Mouse (Mus musculus) adrenal gland, adult 2 months (tissue): ENCODE data around the gene Rep15. TPM values are rescaled to one million over a fixed set of nuclear protein-coding genes. Genes with fewer than 3 reads are reported as not detected.

Source experiments
- DNase-seq: peaks from one replicate; pipeline ENCODE4 v3.0.0; 2021
- long read RNA-seq: library from polyadenylated mRNA; stranded (forward); transcript quantifications from one replicate; pipeline ENCODE4 v2.0.0, GENCODE M21; 2021
- polyA plus RNA-seq: library from polyadenylated mRNA; depleted of rRNA; stranded (reverse); fragments of >200 nt; gene quantifications from 2 replicates; pipeline ENCODE4 v1.2.3, GENCODE M21; 2012; rRNA removed
- total RNA-seq, 2 experiments: library from RNA; stranded (reverse); gene quantifications; 2 replicates each; pipeline ENCODE4 v1.2.3; 2021

The Rep15 gene
- 1 to 10 TPM in 1 of 2 experiments, under 1 TPM in 1; 0.72 to 1.3 TPM for total RNA-seq
- polyA plus RNA-seq: 0.08 and 0.15 TPM in 2 replicates
- long read RNA-seq: 0 reads

- no peak for DNase-seq
These were observed at the start of gene Rep15 for GRCm38 (mm10) chr6:147032303-147032925. Gene Rep15 (plus strand): TSS chr6:147032584.

GRCm38 (mm10) chr6:146984569-146984968, 47.8 kb upstream of the Rep15 start:
- no peak for DNase-seq

DNA sequence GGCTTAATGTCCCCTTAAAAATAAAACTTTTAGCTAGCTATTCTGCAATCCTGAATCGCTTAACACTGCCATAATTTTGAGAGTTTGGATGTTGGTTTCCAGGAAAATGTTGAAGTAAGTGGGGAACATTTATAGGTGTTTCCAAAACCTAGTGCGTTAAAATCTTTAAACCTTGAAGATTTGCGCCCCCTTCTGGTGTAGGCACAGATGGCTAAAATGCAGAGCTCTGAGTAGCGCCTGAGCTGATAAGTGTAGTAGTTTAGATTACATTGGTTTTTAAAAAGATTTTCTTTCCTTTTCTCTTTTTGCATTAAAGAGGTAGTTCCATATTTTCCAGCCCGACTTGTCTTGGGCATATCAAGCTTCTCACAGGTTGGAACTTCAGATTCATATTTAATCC, 38.1 kb upstream of the Rep15 start:
- peak; percentile 56 for DNase-seq

DNA sequence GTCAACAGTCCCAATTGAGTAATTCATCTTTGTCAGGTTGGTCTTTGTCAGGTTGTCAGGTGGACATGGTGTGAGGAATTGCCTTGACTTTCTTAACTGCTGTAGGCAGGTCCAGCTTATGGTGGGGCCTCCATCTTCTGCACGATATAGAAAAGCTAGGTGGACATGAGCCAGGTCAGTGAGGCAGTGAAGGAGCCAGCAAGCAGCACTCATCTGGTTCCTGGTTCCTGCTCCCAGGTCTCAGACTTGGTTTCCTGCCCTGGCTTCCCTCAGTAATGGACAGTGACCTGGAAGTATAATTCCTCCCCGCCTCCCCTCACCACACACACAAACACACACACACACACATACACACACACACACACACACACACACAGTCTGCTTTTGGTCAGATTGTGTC, 37.0 kb upstream of the Rep15 start:
- DNase-seq: no peak

DNA sequence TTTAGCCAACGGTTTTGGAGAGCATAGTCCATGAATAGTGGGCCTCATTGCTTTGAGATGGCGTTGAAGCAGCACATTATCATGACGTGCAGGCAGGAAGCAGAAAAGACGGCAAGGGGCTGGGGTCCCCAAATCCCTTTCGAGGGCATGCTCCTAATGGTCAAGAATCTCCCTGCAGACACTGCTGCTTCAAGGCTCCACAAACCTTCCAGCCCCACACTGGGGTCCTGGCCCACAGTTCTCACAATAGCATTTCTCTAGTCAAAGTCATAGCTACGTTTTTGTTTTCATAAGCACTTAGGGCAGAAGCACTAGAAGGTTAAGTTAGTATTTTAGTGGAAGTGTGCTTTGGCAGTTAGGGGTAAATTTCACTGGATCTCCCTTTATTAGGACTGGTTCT, 36.5 kb upstream of the Rep15 start:
- no peak for DNase-seq

DNA sequence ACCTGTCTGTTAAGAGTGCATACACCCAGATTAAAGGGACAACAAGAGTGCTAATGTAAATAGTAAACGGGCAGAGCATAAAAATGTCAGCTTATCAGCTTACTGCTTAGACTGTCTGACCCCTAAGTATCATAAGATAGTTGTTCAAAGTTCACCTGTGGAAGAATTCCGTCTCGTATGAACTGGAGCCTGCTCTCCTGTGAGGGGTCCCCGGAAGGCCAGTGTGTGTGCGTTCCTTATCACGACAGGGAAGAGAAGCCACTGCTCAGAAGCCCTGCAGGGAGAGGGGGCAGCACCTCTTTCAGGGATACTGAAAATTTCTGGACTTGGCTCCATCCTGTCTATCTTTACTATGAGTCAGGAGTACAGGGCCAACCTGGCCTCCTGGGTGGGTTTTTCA, 35.4 kb upstream of the Rep15 start:
- no peak for DNase-seq

DNA sequence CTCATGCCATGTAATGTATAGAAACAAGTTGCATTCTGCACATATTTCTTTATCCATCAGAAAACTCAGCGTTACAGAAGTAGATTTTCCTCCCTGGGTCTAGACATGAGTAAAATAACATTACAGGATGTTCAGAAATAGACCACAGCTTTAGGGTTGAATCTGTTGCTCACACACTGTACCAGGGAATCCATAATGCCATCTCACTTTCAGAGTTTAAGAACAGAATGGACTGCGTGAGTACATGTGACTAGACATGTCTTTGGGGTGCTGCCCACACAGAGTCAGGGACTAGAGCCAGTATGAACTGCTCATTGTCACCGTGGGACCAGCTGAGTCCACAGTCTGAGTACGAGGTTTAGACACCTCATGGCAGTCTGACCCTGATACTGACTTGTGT, 33.7 kb upstream of the Rep15 start:
- no peak for DNase-seq

DNA sequence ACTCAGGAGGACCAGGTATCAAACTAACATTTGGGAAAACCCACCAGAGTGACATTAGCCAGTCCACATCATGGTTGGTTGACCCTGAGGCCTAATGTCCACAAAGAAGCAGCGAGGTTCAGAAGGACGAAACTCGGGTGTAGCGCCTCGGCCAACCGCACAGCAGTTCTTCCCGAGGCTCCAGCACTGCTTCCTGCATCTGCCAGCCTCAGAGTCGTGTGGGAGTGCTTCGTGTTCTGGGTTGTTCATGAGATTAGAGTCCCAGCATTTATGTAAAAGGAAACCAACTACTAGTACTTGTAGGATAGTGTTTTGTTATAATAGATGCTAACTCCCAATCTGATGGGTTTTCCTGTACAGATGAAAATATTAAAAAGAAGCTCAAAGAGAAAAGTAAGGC, 33.1 kb upstream of the Rep15 start:
- no peak for DNase-seq

GRCm38 (mm10) chr6:146999755-147000154, 32.6 kb upstream of the Rep15 start:
- no peak for DNase-seq

- DNase-seq: peak; percentile 21
These were observed 24.2 kb upstream of the Rep15 start for GRCm38 (mm10) chr6:147008148-147008547.

DNA sequence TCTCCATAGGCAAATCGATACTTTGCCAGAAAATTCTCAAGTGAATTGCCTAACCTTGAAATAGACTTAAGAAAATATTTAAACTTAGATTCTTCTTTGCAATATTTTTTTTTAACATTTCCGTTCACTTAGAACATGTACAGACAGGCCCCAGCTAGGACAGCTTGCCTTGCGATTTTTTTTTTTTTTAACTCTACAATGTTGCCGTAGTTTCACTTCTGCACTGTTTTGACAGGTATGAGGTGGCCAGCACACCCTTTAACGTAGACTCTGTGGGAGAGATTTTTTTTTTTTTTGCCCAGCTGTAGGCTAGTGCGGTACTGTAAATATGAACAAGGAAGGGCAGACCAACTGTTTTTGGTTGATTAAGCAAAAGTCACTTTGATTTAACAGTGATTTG, 22.0 kb upstream of the Rep15 start:
- no peak for DNase-seq

DNA sequence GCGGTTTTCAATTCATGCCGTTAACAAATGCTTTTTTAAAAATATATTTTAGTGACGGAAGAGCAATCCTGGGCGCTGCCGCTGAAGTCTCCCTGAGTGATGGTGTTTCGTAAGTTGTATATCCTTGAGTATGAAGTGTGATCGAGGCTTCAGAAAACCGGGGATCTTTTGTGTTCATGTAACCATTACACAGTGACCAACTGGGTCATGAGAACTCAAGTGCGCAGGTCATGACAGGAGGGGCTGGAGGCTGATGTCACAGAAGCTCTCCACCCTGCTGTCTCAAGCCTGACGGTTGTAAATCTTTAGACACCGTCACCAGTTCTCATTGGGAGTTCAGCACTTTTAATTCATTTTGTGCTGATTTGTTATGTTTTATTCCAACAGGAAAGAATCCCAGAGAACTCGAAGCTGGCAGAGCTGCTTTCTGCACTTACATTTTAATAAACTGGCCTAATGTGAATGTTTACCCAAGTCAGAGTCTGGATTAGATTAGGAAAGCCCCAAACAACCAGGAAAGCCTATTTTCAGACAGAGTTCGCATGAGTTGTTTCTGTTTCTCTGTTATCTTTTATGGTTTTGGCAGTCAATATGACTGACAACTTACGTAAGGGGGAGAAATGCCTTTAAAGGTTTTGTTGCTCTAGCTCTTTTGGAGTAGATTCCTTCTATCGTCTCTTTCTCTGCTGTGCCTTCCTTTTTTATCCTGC, 21.4 kb upstream of the Rep15 start:
- no peak for DNase-seq

DNA sequence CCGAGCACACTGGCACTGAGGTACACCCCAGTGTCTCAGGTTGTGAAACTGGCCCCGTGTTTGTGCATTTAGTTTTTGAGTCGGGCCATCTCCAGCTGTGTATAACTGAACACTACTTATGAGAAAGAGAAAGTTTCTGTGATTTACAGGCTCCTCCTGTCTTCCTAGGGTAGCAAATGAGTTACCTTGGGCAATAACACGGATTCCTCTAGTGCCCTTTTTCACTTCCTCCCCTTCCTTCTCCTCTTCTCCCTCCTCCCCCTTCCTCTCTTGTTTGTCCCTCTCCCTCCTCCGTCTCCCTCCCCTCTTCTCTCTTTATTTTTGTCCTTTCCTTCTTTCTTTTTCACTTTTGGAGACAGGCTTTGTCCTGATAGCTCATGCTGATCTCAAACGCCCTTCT, 20.8 kb upstream of the Rep15 start:
- no peak for DNase-seq

DNA sequence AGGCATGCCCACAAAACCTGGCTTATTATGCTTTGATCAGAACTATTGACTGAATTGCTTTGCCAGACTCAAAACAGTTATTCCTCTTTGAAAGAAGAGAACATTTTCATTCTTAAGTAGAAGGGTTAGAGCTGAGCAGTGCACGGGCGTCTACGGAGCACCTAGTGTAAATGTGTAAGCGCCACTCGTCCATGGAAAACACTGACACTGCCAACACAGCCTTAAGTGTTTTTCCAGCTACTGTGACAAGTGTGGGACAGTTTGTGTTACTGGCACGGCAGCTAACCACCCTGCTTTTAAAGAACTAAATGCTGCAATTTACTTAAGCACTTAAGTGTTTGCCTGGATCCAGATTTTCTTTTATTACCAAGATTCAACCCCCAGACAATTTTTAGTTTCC, 20.4 kb upstream of the Rep15 start:
- no peak for DNase-seq

GRCm38 (mm10) chr6:147013546-147013945, 18.8 kb upstream of the Rep15 start:
- no peak for DNase-seq

DNA sequence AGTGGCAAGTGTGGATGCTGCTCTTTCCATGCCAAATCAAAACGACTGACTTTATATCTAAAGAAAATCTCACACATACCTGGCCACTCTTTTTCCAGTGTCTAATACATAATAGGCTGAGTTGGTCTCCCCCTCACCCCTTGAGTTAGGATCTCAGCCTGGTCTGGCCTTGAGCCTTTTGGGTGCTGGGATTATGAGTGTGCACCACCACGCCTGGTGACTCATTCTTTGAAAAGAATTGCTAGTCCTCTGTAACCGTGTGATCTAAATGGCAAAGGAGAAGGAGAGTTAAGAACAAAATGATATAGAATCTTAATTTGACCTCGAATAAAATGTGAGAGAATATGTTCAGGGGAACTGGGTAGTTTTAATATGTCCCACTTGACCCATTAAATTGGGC, 14.5 kb upstream of the Rep15 start:
- peak; percentile 66 for DNase-seq

- DNase-seq: no peak
These were observed 14.0 kb upstream of the Rep15 start for GRCm38 (mm10) chr6:147018364-147018763.

DNA sequence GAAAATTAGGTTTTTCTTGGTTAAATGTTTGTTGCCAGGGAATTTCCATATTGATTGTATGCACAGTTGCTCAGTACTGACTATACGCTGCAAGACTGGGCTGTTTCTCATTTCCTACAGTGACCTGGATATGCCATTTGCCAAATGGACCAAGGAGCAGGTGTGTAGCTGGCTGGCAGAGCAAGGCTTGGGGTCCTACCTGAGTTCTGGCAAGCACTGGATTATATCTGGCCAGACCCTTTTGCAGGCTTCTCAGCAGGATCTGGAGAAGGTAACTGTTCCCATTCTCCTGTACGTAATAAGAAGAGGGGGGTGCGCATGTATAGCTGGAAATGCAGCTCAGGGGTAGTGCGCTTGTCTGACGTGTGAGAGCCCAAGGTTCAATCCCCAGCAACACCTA, 11.2 kb upstream of the Rep15 start:
- DNase-seq: no peak

DNA sequence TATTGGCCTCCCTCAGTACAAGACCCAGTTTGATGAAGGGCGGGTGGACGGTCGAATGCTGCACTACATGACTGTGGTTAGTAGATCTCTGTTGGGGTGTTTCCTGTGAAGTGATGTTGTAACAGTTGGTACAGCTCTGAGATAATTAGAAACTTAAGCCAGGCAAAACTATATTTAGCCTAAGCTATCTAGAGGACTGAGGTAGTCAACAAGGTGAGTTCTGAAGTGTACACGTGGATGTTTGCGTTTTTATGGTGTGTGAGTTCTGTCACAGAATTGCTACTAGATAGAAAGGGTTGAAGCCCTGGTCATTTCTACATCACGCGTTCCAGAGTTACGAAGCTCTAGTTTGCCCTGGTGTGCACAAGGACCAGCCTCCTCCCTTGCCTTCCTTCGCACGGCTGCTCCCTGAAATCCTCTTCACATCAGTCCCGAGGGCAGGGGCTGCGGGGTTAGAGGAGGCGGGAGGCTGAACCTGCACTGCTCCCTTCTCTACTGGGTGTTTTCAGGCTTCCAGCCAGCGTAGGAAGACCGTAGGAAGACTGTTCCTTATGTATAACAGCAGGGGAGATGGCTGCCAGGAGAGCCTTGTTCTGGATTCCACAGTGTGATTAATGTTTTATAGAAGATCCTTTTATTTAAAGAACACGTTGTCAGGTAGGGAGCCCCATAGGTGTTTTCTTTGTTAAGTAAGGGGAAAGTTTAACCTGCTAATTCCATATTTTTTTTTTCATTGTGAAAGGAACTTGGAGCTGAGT, 9.8 kb upstream of the Rep15 start:
- DNase-seq: no peak

- DNase-seq: no peak
These were observed 9.3 kb upstream of the Rep15 start for GRCm38 (mm10) chr6:147023133-147023395.

DNA sequence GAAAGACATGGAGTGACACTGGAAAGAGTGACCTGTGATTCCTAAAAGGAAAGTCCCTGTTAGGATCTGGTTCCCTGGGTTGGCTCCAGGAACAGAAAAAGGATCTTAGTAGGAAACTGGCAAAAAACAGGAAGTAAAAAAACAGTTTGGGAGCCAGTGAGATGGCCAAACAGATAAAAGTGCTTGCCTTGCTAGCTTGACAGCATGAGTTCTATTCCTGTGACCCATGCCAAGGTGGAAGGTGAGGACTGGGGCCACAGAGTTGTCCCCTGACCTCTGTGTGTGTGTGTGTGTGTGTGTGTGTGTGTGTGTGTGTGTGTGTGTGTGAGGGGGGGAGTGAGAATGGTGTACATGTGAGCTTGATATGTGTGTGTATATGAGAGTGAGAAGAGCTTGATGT, 8.8 kb upstream of the Rep15 start:
- DNase-seq: no peak

DNA sequence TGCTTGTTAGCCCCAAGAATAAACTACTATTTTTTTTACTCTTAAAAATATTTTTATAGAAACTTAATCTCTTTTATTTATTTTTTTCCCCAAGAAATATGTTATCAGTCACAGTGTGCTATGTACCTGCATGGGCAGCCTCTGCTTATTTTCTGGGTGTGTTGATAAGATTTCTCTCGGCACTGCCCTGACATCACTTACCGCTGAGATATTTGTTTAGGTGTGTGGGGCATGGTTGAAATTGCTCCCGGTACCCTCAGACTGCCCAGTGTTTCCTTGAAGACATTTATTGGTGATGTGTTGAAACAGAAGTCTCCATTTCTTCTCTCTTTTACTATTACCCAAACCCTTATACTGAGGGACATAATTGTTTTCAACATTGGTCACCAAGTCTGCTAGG, 7.6 kb upstream of the Rep15 start:
- no peak for DNase-seq

- DNase-seq: no peak
These were observed 4.0 kb upstream of the Rep15 start for GRCm38 (mm10) chr6:147028396-147028795.

GRCm38 (mm10) chr6:147029591-147029990, 2.8 kb upstream of the Rep15 start:
- DNase-seq: no peak
